Mouse (Mus musculus): Measurements from ENCODE around the gene 9530053A07Rik.
A peak's percentile ranks its signal among the peaks of the same experiment; 100 is the strongest.

Gene 9530053A07Rik

DNA sequence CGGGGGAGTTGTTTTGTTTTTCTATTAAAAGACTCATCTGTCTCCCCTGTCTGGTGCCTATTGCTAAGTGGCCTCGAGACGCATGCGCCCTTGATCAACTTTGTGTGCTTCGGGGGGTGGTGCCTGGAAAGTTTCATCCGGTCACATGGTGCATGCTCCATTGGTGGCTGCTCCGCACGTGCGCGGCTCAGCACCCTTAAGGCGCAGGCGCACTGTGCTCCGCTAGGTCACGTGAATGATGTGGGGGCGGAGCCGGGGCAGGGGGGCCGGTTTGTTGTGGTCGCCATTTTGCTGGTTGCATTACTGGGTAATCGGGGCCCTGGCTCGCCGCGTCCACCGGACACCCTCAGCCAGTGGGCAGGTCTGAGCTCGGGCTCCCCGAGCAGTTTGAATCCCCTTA, 50.0 kb downstream of the 9530053A07Rik start, which contains the start of gene Dyrk1b:
Gene Dyrk1b, plus strand, starts transcription at position 242 of the 400 bp plus-strand sequence.
- peak; percentile 98 for DNase-seq

- peak; percentile 95 for DNase-seq
These were observed 50.6 kb downstream of the 9530053A07Rik start for GRCm38 (mm10) chr7:28179741-28180377.

DNA sequence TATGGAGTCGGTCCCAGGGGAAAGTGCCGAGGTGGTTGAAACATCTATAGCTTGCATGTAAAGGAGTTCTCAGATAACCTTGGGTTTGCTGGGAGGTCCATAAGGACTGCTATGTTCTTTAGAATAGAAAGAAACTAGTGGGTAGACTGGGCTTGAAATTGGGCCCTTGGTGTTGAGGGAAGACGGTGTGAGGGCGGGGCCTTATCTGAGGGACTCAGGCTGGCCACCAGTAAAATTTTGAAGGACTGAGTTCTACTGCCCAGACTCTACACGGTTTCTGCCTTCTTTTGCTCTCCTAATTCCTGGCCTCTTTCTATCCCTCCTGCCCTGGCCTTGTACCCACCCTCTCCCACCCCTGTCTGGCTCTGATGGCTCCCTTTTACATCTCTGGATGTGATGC, 51.6 kb downstream of the 9530053A07Rik start:
- no peak for DNase-seq

- peak; percentile 48 for DNase-seq
These were observed 52.1 kb downstream of the 9530053A07Rik start for GRCm38 (mm10) chr7:28181376-28181775.

DNA sequence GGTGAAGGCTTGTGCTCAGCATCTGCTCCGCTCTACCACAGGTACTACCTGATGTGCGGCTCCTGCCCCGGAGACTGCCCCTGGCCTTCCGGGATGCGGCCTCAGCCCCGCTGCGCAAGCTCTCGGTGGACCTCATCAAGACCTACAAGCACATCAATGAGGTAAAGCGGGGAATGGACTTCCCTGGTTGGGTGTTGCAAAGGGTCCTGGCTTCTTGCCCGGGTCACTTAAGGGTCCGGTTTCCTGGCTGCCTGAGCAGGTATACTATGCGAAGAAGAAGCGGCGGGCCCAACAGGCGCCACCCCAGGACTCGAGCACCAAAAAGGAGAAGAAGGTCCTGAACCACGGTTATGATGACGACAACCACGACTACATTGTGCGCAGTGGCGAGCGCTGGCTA, 53.1 kb downstream of the 9530053A07Rik start:
- DNase-seq, result peak; percentile 57

GRCm38 (mm10) chr7:28185884-28186283, 56.6 kb downstream of the 9530053A07Rik start:
- no peak for DNase-seq

DNA sequence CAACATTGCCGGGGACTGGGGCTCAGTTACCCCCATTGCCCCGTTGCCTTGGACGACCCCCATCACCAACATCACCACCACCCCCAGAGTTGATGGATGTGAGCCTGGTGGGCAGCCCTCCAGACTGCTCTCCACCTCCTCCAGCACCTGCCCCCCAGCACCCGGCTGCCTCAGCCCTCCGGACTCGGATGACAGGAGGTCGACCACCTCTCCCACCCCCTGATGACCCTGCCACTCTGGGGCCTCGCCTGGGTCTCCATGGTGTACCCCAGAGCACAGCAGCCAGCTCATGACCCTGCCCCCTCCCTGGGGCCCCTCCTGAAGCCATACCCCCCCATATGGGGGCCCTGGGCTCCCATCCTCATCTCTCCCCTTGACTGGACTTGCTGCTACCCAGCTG, 57.4 kb downstream of the 9530053A07Rik start:
- DNase-seq, result no peak

- DNase-seq, result no peak
These were observed 62.2 kb downstream of the 9530053A07Rik start for GRCm38 (mm10) chr7:28191489-28191888.

- no peak for DNase-seq
These were observed 62.6 kb downstream of the 9530053A07Rik start for GRCm38 (mm10) chr7:28191903-28192302.

DNA sequence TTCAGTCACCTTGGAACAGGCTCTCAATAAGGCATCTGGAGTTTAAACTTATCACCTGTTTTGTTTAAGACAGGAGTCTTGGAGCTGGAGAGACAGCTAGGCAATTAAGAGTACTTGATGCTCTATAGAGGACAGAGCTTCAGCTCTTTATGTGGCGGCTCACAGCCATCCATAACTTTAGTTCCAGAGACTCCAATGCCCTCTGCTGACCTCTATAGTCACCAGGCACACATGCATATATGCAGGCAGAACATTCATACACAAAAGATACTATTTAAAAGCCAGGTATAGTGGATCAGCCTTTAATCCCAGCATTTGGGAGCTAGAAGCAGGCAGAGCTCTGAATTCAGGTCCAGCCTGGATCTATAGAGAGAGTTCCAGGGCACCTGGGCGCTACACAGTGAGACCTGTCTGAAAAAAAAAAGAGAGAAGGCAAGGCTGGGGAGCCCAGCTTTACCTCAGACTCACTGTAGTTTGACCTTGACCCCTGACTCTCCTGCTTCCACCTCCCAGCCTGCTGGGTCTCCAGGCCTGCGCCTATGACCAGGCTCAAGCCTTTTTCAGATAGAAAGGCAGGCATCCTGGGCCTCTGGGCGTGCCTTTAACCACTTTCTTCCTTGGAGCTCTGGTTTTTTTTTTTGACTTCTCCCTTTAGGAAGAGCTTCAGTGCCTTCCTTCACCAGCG, 66.3 kb downstream of the 9530053A07Rik start:
- no peak for DNase-seq

DNA sequence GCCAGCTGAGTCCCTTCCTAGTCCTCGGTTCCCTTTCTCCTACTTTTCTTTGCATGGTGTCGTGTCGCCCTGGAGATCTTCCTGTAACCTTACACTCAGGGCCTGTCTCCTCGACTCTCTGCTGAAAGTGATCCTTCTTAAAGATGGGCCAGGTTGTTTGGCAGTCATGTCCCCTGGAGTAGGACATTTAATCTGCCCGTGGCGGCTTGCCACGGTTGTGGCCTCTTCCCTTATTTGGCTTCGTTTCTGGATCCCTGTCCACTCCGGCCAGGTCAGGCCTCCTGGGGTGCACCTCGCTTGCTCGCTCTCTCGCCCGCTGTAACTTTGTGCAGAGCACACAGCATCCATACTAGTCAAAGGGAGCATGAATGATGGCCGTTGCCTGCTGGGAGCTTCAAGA, 67.3 kb downstream of the 9530053A07Rik start:
- no peak for DNase-seq

GRCm38 (mm10) chr7:28199054-28199453, 69.8 kb downstream of the 9530053A07Rik start:
- DNase-seq, result no peak

- DNase-seq, result no peak
These were observed 74.2 kb downstream of the 9530053A07Rik start for GRCm38 (mm10) chr7:28203207-28204108.

GRCm38 (mm10) chr7:28206044-28206600, 76.9 kb downstream of the 9530053A07Rik start:
- no peak for DNase-seq

GRCm38 (mm10) chr7:28208396-28208987, 79.2 kb downstream of the 9530053A07Rik start:
- no peak for DNase-seq

- DNase-seq, result peak; percentile 59
These were observed 79.8 kb downstream of the 9530053A07Rik start for GRCm38 (mm10) chr7:28208988-28209508.

GRCm38 (mm10) chr7:28210731-28211130, 81.5 kb downstream of the 9530053A07Rik start:
- no peak for DNase-seq

DNA sequence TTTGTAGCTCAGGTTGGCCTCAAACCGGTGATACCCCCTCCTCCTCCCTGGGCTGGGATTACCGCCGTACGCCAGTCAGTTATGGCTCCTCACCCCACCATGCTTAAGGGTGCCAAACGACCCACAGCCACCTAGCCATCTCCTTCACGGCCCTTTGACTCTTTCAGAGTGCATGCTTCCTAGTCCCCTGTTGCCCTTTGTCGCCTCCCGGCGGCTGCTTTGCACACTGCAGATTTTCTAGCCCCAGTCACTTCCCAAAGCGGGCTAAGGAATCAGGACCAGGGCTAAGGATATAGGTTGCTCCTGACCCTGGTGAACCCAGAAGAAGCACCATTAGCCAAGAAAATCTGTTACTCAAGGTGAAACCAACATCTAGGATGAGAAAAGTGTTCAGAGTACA, 84.9 kb downstream of the 9530053A07Rik start:
- no peak for DNase-seq
